Mouse (Mus musculus): ENCODE results near the gene Map2k7. TPM values are rescaled to one million over a fixed set of nuclear protein-coding genes. Genes with fewer than 3 reads are reported as not detected.
A peak's percentile ranks its signal among the peaks of the same experiment; 100 is the strongest.

Map2k7 gene
- total RNA-seq, 2 experiments from 2014 or later, result 29.2 to 34.2 TPM

- peak; percentile 71 for ATAC-seq (replicated peaks; ENCODE audit: poor library complexity)
Measured at GRCm38 (mm10) chr8:4258233-4258632, 19.7 kb downstream of the Map2k7 start.

GRCm38 (mm10) chr8:4258678-4259077 lies 20.1 kb downstream of the Map2k7 start:
- ATAC-seq (replicated peaks; ENCODE audit: poor library complexity), result peak; percentile 13

GRCm38 (mm10) chr8:4259125-4259804 lies 20.7 kb downstream of the Map2k7 start, which contains the start of gene Ctxn1:
TSS of gene Ctxn1 (minus strand) at chr8:4259274.
- peak; percentile 92 for ATAC-seq (replicated peaks; ENCODE audit: poor library complexity)

- no peak for ATAC-seq (replicated peaks; ENCODE audit: poor library complexity)
Measured at GRCm38 (mm10) chr8:4259805-4260170, 21.2 kb downstream of the Map2k7 start.

- ATAC-seq (replicated peaks; ENCODE audit: poor library complexity), result no peak
Measured at GRCm38 (mm10) chr8:4263105-4263791, 24.7 kb downstream of the Map2k7 start.

- ATAC-seq (replicated peaks; ENCODE audit: poor library complexity), result no peak
Measured at GRCm38 (mm10) chr8:4265160-4265914, 26.8 kb downstream of the Map2k7 start.

- peak; percentile 90 for ATAC-seq (replicated peaks; ENCODE audit: poor library complexity)
Measured at GRCm38 (mm10) chr8:4267627-4268026, 29.1 kb downstream of the Map2k7 start.

- ATAC-seq (replicated peaks; ENCODE audit: poor library complexity), result no peak
Measured at GRCm38 (mm10) chr8:4269609-4270008, 31.1 kb downstream of the Map2k7 start.

- ATAC-seq (replicated peaks; ENCODE audit: poor library complexity), result peak; percentile 99
Measured at GRCm38 (mm10) chr8:4275275-4276110, 37.0 kb downstream of the Map2k7 start, which contains the start of gene Timm44. TSS of gene Timm44 (minus strand) at chr8:4275913.

- no peak for ATAC-seq (replicated peaks; ENCODE audit: poor library complexity)
Measured at GRCm38 (mm10) chr8:4276111-4276465, 37.5 kb downstream of the Map2k7 start.

GRCm38 (mm10) chr8:4292738-4293137 lies 54.2 kb downstream of the Map2k7 start:
- ATAC-seq (replicated peaks; ENCODE audit: poor library complexity), result no peak; the same call in 1 of the 2 replicates

Other genes with a start within 250 kb of the Map2k7 start
- gene Cd209f, start 132.9 kb upstream of the Map2k7 start, total RNA-seq (2015), result not detected in 2 replicates
- 0.30 TPM in 1 of 2 replicates, not detected in the other for gene Cd209f, start 132.9 kb upstream of the Map2k7 start, total RNA-seq (2017)
- gene Cd209g, start 104.6 kb upstream of the Map2k7 start, total RNA-seq (2015), result 0.22 TPM in 1 of 2 replicates, not detected in the other
- not detected in 2 replicates for gene Cd209g, start 104.6 kb upstream of the Map2k7 start, total RNA-seq (2017)
- 3.3 and 3.5 TPM in 2 replicates for gene Evi5l, start 72.2 kb upstream of the Map2k7 start, total RNA-seq (2015)
- gene Evi5l, start 72.2 kb upstream of the Map2k7 start, total RNA-seq (2017), result 6.2 and 7.5 TPM in 2 replicates
- gene Prr36, start 21.3 kb upstream of the Map2k7 start, total RNA-seq (2015), result 0.32 and 0.46 TPM in 2 replicates
- gene Prr36, start 21.3 kb upstream of the Map2k7 start, total RNA-seq (2017), result 0.04 and 0.14 TPM in 2 replicates
- gene Lrrc8e, start 11.9 kb upstream of the Map2k7 start, total RNA-seq (2015), result not detected in 2 replicates
- gene Lrrc8e, start 11.9 kb upstream of the Map2k7 start, total RNA-seq (2017), result not detected in 2 replicates
- gene Gm49320, start 125 bp downstream of the Map2k7 start, total RNA-seq (2015), result 1.2 and 2.6 TPM in 2 replicates
- gene Gm49320, start 125 bp downstream of the Map2k7 start, total RNA-seq (2017), result not detected in 2 replicates
- gene Tgfbr3l, start 9.5 kb downstream of the Map2k7 start, total RNA-seq (2015), result 2.5 and 3.9 TPM in 2 replicates
- 2.3 and 2.8 TPM in 2 replicates for gene Tgfbr3l, start 9.5 kb downstream of the Map2k7 start, total RNA-seq (2017)
- gene Snapc2, start 14.3 kb downstream of the Map2k7 start, total RNA-seq (2015), result 18.3 and 22.3 TPM in 2 replicates
- gene Snapc2, start 14.3 kb downstream of the Map2k7 start, total RNA-seq (2017), result 8.4 and 12.0 TPM in 2 replicates
- 2.8 and 4.2 TPM in 2 replicates for gene Ctxn1, start 20.5 kb downstream of the Map2k7 start, total RNA-seq (2015)
- 0.81 TPM in 1 of 2 replicates, not detected in the other for gene Ctxn1, start 20.5 kb downstream of the Map2k7 start, total RNA-seq (2017)
- gene Timm44, start 37.2 kb downstream of the Map2k7 start, total RNA-seq (2015), result 65.6 and 89.1 TPM in 2 replicates
- gene Timm44, start 37.2 kb downstream of the Map2k7 start, total RNA-seq (2017), result 128 and 146 TPM in 2 replicates
- 20.5 and 20.6 TPM in 2 replicates for gene Ccl25, start 86.5 kb downstream of the Map2k7 start, total RNA-seq (2015)
- gene Ccl25, start 86.5 kb downstream of the Map2k7 start, total RNA-seq (2017), result 4.6 and 13.4 TPM in 2 replicates
- 134 and 150 TPM in 2 replicates for gene Elavl1, start 86.7 kb downstream of the Map2k7 start, total RNA-seq (2015)
- 74.7 and 80.8 TPM in 2 replicates for gene Elavl1, start 86.7 kb downstream of the Map2k7 start, total RNA-seq (2017)

All from megakaryocyte progenitor cell, adult 5-6 weeks (primary cell).